Comparison of ENCODE assay signal across 16 mouse cellular contexts in genomic region chr4:148357221-148357621, GRCm38 (mm10).
A peak's percentile ranks its signal among the peaks of the same experiment; 100 is the strongest.
DNase-seq lines count a peak whose midpoint lies in the region; TF ChIP-seq lines count a peak whose summit lies in the region.
"Had no signal": no experiment of that assay in that cellular context is flagged by ENCODE, and none has a peak within 500 bp of the region (broad histone marks: within the 10 kb centered on the region; RNA-seq: fewer than 3 reads in every experiment).

No protein-coding gene starts in this region.

- intact Hi-C loops in left cerebral cortex, adult 2 months (cut with DNase I): loop anchor here (2.0 kb wide), 1 partner anchor 28 kb away; no protein-coding TSS in a partner anchor

- 20% methylated on average over 10 of the region's 10 CpGs for WGBS in cerebellum, adult 2 months
- WGBS in embryonic facial prominence, embryonic 10.5 days: 88% methylated on average over 10 of the region's 10 CpGs

- no peaks in the 10 kb centered on the region for H3K36me3 ChIP-seq in embryonic facial prominence, embryonic 10.5 days (replicated peaks)
- H3K36me3 ChIP-seq: heart, embryonic 10.5 days; limb, embryonic 15.5 days had no signal

- H3K4me1 ChIP-seq in cerebellum, adult 2 months (ENCODE audit: control insufficient read depth, insufficient read depth, low read length): peaks cover 42% of the 10 kb centered on the region
- H3K4me1 ChIP-seq in cortical plate, adult 2 months (ENCODE audit: control insufficient read depth, insufficient read depth, low read length): no peaks in the 10 kb centered on the region; the same call in 1 of the 2 replicates
- no peaks in the 10 kb centered on the region for H3K4me1 ChIP-seq in embryonic facial prominence, embryonic 10.5 days
- H3K4me1 ChIP-seq: heart, embryonic 10.5 days; limb, embryonic 15.5 days had no signal

- peak; percentile 49 to 73 for DNase-seq in cerebellum, adult 2 months
- no peak for DNase-seq in cerebellum, adult 11-12 months
- DNase-seq in left cerebral cortex, adult 2 months (ENCODE audit: extremely low spot score in 1 of 2, low spot score in 2 of 2): no peak
- no peak for DNase-seq in left cerebral cortex, adult 9 months (ENCODE audit: low spot score in 2 of 2)
- DNase-seq in retina, embryonic 14.5 days (ENCODE audit: low spot score): peak; percentile 69
- no peak for DNase-seq in embryonic facial prominence, embryonic 10.5 days (ENCODE audit: low spot score)
- DNase-seq in spleen, postnatal 36 days (ENCODE audit: low spot score in 2 of 2): no peak
- DNase-seq: gastrocnemius, postnatal 10 days; heart, postnatal 4 days; kidney, adult 2 months; lung, embryonic 14.5 days; spleen, adult 18-20 months had no signal

- no peak for TF ChIP-seq CTCF in cerebellum, adult 2 months (IDR thresholded peaks at IDR 0.05; ENCODE audit: borderline replicate concordance, insufficient read depth, low read depth, low read length)
- TF ChIP-seq CTCF in left cerebral cortex, adult 2 months (IDR thresholded peaks at IDR 0.05): no peak
- TF ChIP-seq CTCF in cortical plate, adult 2 months (IDR thresholded peaks at IDR 0.05; ENCODE audit: extremely low read depth, insufficient read depth, low read length): no peak

- H3K27me3 ChIP-seq in cerebellum, adult 2 months (ENCODE audit: control insufficient read depth, insufficient read depth, low read length): no peaks in the 10 kb centered on the region
- H3K27me3 ChIP-seq in embryonic facial prominence, embryonic 10.5 days (replicated peaks; ENCODE audit: low read depth, poor library complexity, severe bottlenecking): no peaks in the 10 kb centered on the region
- H3K27me3 ChIP-seq: limb, embryonic 15.5 days had no signal

- peak overlapping the region; percentile 68; the same call in 1 of the 2 replicates for H3K27ac ChIP-seq in cerebellum, adult 2 months (ENCODE audit: insufficient read depth, low read length)
- peak overlapping the region; percentile 28 for H3K27ac ChIP-seq in left cerebral cortex, adult 2 months
- peak overlapping the region; percentile 52 for H3K27ac ChIP-seq in cortical plate, adult 2 months (ENCODE audit: insufficient read depth, low read length)
- H3K27ac ChIP-seq in embryonic facial prominence, embryonic 10.5 days (replicated peaks): no peak overlapping the region
- H3K27ac ChIP-seq: heart, embryonic 10.5 days; limb, embryonic 15.5 days had no signal

- peaks cover 7% of the 10 kb centered on the region; the same call in 1 of the 2 replicates for H3K9me3 ChIP-seq in embryonic facial prominence, embryonic 10.5 days
- H3K9me3 ChIP-seq: heart, embryonic 10.5 days; limb, embryonic 15.5 days had no signal

- TF ChIP-seq POLR2A in cerebellum, adult 2 months (IDR thresholded peaks at IDR 0.05; ENCODE audit: borderline replicate concordance, insufficient read depth, low read length): no peak
- TF ChIP-seq POLR2A in cortical plate, adult 2 months (IDR thresholded peaks at IDR 0.05; ENCODE audit: extremely low read depth, insufficient read depth, low read length): no peak

- H3K4me3 ChIP-seq in cerebellum, adult 2 months (replicated peaks; ENCODE audit: insufficient read depth, low read depth, low read length): no peak overlapping the region
- H3K4me3 ChIP-seq in left cerebral cortex, adult 2 months: no peak overlapping the region
- no peak overlapping the region for H3K4me3 ChIP-seq in cortical plate, adult 2 months (ENCODE audit: insufficient read depth, low read length)
- no peak overlapping the region for H3K4me3 ChIP-seq in embryonic facial prominence, embryonic 10.5 days
- H3K4me3 ChIP-seq: heart, embryonic 10.5 days; limb, embryonic 15.5 days; myocyte had no signal

Comparison
In these comparisons a context has a peak if more than half of its experiments do, and no peak if none do; other contexts are left out.
1. DNase-seq: peak in cerebellum, adult 2 months (2 of 2) and retina, embryonic 14.5 days (single experiment); none in cerebellum, adult 11-12 months (single experiment), left cerebral cortex, adult 2 months (0 of 2), left cerebral cortex, adult 9 months (0 of 2), embryonic facial prominence, embryonic 10.5 days (single experiment) and spleen, postnatal 36 days (0 of 2).